Mouse (Mus musculus) ES-E14 (cell line): ENCODE data around the gene Tmem87b. TPM values are rescaled to one million over a fixed set of nuclear protein-coding genes. Genes with fewer than 3 reads are reported as not detected.

Experiments
- DNase-seq: peaks from one replicate; pipeline ENCODE4 v3.0.0-alpha.2; 2013; ENCODE audit warnings: low read depth, low spot score
- H3K27ac ChIP-seq: 2 replicates; pipeline ENCODE4 v1.5.1; 2012; ENCODE audit warnings: low read depth, mild to moderate bottlenecking, low read length, moderate library complexity, mixed read lengths; ENCODE audit not compliant: poor library complexity, insufficient read depth, severe bottlenecking
- H3K36me3 ChIP-seq: 2 replicates; pipeline ENCODE4 v1.6.1; 2012; ENCODE audit warnings: mild to moderate bottlenecking, low read length, moderate library complexity, mixed read lengths; ENCODE audit not compliant: control insufficient read depth, poor library complexity, insufficient read depth, severe bottlenecking
- H3K4me1 ChIP-seq, 2 experiments: fragments of 150-350 bp in 1 of 2; sonication (generic) in 1 of 2; 2 replicates each; pipeline ENCODE4 v1.6.1; 2012; ENCODE audit warnings: low read length in 2 of 2, mild to moderate bottlenecking in 1 of 2, mixed read lengths in 1 of 2; ENCODE audit not compliant: control insufficient read depth in 2 of 2, insufficient read depth in 2 of 2, poor library complexity in 1 of 2
- H3K4me3 ChIP-seq, 2 experiments: fragments of 150-350 bp in 1 of 2; sonication (generic) in 1 of 2; 2 replicates each; pipeline ENCODE4 v1.5.1; 2012; ENCODE audit warnings: low read length in 2 of 2, low read depth in 1 of 2, mild to moderate bottlenecking in 1 of 2, mixed read lengths in 1 of 2; ENCODE audit not compliant: insufficient read depth in 1 of 2, poor library complexity in 1 of 2, severe bottlenecking in 1 of 2
- H3K9ac ChIP-seq: 2 replicates; pipeline ENCODE4 v1.6.1; 2012; ENCODE audit warnings: low read depth, mild to moderate bottlenecking, low read length, mixed read lengths; ENCODE audit not compliant: poor library complexity, insufficient read depth, severe bottlenecking
- H3K9me3 ChIP-seq: fragments of 150-350 bp; sonication (generic); 2 replicates; pipeline ENCODE4 v1.6.1; 2012; ENCODE audit warnings: low read depth, mild to moderate bottlenecking, low read length; ENCODE audit not compliant: control insufficient read depth, insufficient read depth
- CHD2 ChIP-seq: IDR thresholded peaks from 2 replicates; pipeline ENCODE4 v1.6.1; 2014; ENCODE audit warnings: mild to moderate bottlenecking, low read depth, low read length, inconsistent platforms
- HCFC1 ChIP-seq: IDR thresholded peaks from 2 replicates; pipeline ENCODE4 v1.6.1; 2012; ENCODE audit warnings: low read length, inconsistent platforms, borderline replicate concordance; ENCODE audit not compliant: insufficient read depth
- MAFK ChIP-seq: IDR thresholded peaks from 2 replicates; pipeline ENCODE4 v1.6.1; 2014; ENCODE audit warnings: mild to moderate bottlenecking, low read depth, low read length, inconsistent platforms; ENCODE audit not compliant: insufficient read depth
- ZC3H11A ChIP-seq: IDR thresholded peaks from 2 replicates; pipeline ENCODE4 v1.6.1; 2012; ENCODE audit warnings: low read depth, mild to moderate bottlenecking, inconsistent platforms, low read length, borderline replicate concordance
- ZNF384 ChIP-seq: IDR thresholded peaks from 2 replicates; pipeline ENCODE4 v1.6.1; 2012; ENCODE audit warnings: low read depth, low read length, inconsistent platforms
- in situ Hi-C, 2 experiments: fragments of 600-800 bp; cut with MboI; formaldehyde crosslinking; loops; one replicate each; pipeline ENCODE4 v1.15.1; 2025; ENCODE audit warnings: low sequenced_read_pairs in 2 of 2, inconsistent platforms in 1 of 2; ENCODE audit not compliant: unreplicated experiment in 2 of 2
- total RNA-seq: library from RNA; depleted of rRNA; stranded (reverse); fragments of 300-350 nt; gene quantifications from 2 replicates; pipeline ENCODE4 v1.2.3, GENCODE M21; 2012

Gene Tmem87b
- total RNA-seq, 1 experiment, result 19.4 TPM

GRCm38 (mm10) chr2:128833035-128833434 is 15.1 kb downstream of the Tmem87b start:
- no peak for DNase-seq
- Histone ChIP-seq H3K4me3 (no peak overlapping the region), H3K36me3 (peaks cover 10% of the 10 kb centered on the region; the same call in 1 of the 2 replicates), H3K9ac (no peak overlapping the region), H3K9me3 (no peaks in the 10 kb centered on the region), H3K4me1 (no peaks in the 10 kb centered on the region), H3K27ac (no peak overlapping the region)
- in situ Hi-C loops, result no loop called here
- TF ChIP-seq CHD2 (no peak), HCFC1 (no peak), ZC3H11A (no peak), ZNF384 (no peak), MAFK (no peak)

GRCm38 (mm10) chr2:128833435-128833834 is 15.5 kb downstream of the Tmem87b start:
- no peak overlapping the region for H3K9ac ChIP-seq
- no peaks in the 10 kb centered on the region for H3K9me3 ChIP-seq
- H3K4me1 ChIP-seq, result no peaks in the 10 kb centered on the region
- no peak overlapping the region for H3K27ac ChIP-seq
- DNase-seq, result no peak
- no peak overlapping the region for H3K4me3 ChIP-seq
- peaks cover 10% of the 10 kb centered on the region; the same call in 1 of the 2 replicates for H3K36me3 ChIP-seq
- in situ Hi-C loops, result no loop called here
- no peak for TF ChIP-seq ZC3H11A
- no peak for TF ChIP-seq ZNF384
- TF ChIP-seq CHD2, result no peak
- no peak for TF ChIP-seq HCFC1
- TF ChIP-seq MAFK, result no peak

GRCm38 (mm10) chr2:128837531-128837930 is 19.6 kb downstream of the Tmem87b start:
- H3K36me3 ChIP-seq, result peaks cover 9% of the 10 kb centered on the region
- H3K9ac ChIP-seq, result no peak overlapping the region
- H3K4me3 ChIP-seq, result no peak overlapping the region
- in situ Hi-C loops, result no loop called here
- H3K4me1 ChIP-seq, result no peaks in the 10 kb centered on the region
- no peak overlapping the region for H3K27ac ChIP-seq
- no peaks in the 10 kb centered on the region for H3K9me3 ChIP-seq
- DNase-seq, result no peak
- TF ChIP-seq CHD2 (no peak), ZNF384 (no peak), ZC3H11A (no peak), HCFC1 (no peak)

- DNase-seq, result no peak
- H3K4me3 ChIP-seq, result no peak overlapping the region
- H3K9me3 ChIP-seq, result no peaks in the 10 kb centered on the region
- H3K4me1 ChIP-seq, result no peaks in the 10 kb centered on the region
- H3K9ac ChIP-seq, result no peak overlapping the region
- peaks cover 9% of the 10 kb centered on the region for H3K36me3 ChIP-seq
- in situ Hi-C loops, result no loop called here
- H3K27ac ChIP-seq, result no peak overlapping the region
- TF ChIP-seq ZC3H11A (no peak), MAFK (no peak), HCFC1 (no peak), CHD2 (no peak), ZNF384 (no peak)
These were observed 20.7 kb downstream of the Tmem87b start for GRCm38 (mm10) chr2:128838611-128839010.

- H3K9ac ChIP-seq, result no peak overlapping the region
- TF ChIP-seq ZC3H11A, result no peak
- TF ChIP-seq HCFC1, result no peak
- TF ChIP-seq ZNF384, result no peak
- no peak for TF ChIP-seq MAFK
- TF ChIP-seq CHD2, result no peak
- in situ Hi-C loops, result no loop called here
- peaks cover 9% of the 10 kb centered on the region for H3K36me3 ChIP-seq
- H3K27ac ChIP-seq, result no peak overlapping the region
- no peaks in the 10 kb centered on the region for H3K9me3 ChIP-seq
- H3K4me3 ChIP-seq, result no peak overlapping the region
- DNase-seq, result no peak
- H3K4me1 ChIP-seq, result no peaks in the 10 kb centered on the region
These were observed 21.6 kb downstream of the Tmem87b start for GRCm38 (mm10) chr2:128839501-128839900.
